Mouse (Mus musculus) lung, embryonic 14.5 days (tissue): Measurements from ENCODE around the gene Dcaf8. TPM values are rescaled to one million over a fixed set of nuclear protein-coding genes. Genes with fewer than 3 reads are reported as not detected.

Experiments
- ATAC-seq: fragments of 200-750 bp; cut with Nextera tagmentation; 2 replicates; pipeline ENCODE4 v1.8.0; 2017; ENCODE audit warnings: mild to moderate bottlenecking, moderate TSS enrichment, moderate library complexity; ENCODE audit not compliant: insufficient read depth
- DNase-seq: peaks from one replicate; pipeline ENCODE4 v3.0.0-alpha.2; 2015
- H3K27ac ChIP-seq: fragments of 300-500 bp; sonication (generic); 2 replicates; pipeline ENCODE4 v1.5.1; 2014; ENCODE audit warnings: low read depth, mild to moderate bottlenecking, moderate library complexity
- H3K27me3 ChIP-seq: fragments of 300-500 bp; sonication (generic); 2 replicates; pipeline ENCODE4 v1.6.1; 2014; ENCODE audit warnings: low read length, control low read depth; ENCODE audit not compliant: insufficient read depth
- H3K36me3 ChIP-seq: fragments of 300-500 bp; sonication (generic); 2 replicates; pipeline ENCODE4 v1.6.1; 2014; ENCODE audit warnings: control low read depth; ENCODE audit not compliant: insufficient read depth
- H3K4me1 ChIP-seq: fragments of 300-500 bp; sonication (generic); 2 replicates; pipeline ENCODE4 v1.6.1; 2014; ENCODE audit warnings: antibody characterized with exemption, control low read depth; ENCODE audit not compliant: insufficient read depth
- H3K4me2 ChIP-seq: fragments of 300-500 bp; sonication (generic); 2 replicates; pipeline ENCODE4 v1.6.1; 2014; ENCODE audit warnings: mild to moderate bottlenecking
- H3K4me3 ChIP-seq: fragments of 300-500 bp; sonication (generic); 2 replicates; pipeline ENCODE4 v1.5.1; 2014; ENCODE audit warnings: low read depth, low read length
- H3K9ac ChIP-seq: fragments of 300-500 bp; sonication (generic); 2 replicates; pipeline ENCODE4 v1.6.1; 2014
- H3K9me3 ChIP-seq: fragments of 300-500 bp; sonication (generic); 2 replicates; pipeline ENCODE4 v1.6.1; 2016; ENCODE audit warnings: low read depth, low read length, control low read depth
- CTCF ChIP-seq: IDR thresholded peaks from 2 replicates; pipeline ENCODE4 v1.5.1; 2016; ENCODE audit warnings: antibody characterized with exemption, low read depth
- WGBS: fragments of 180-500 bp; shearing (Covaris S2); extraction: QIAGEN DNeasy Blood & Tissue Kit; methylation state at CpG from one replicate; pipeline ENCODE4 v1.1.7; 2014; 5-methylcytosine and 5-hydroxymethylcytosine counted together
- polyA plus RNA-seq: library from polyadenylated mRNA; unstranded; fragments of >200 nt; fragmentation: Nextera tagmentation; extraction: Ambion mirVana; gene quantifications from 2 replicates; pipeline ENCODE4 v1.2.1, GENCODE M21; 2014

Gene Dcaf8
- polyA plus RNA-seq, 1 experiment from 2014 or later, result 111 TPM

GRCm38 (mm10) chr1:172119720-172120119 is 28.2 kb upstream of the Dcaf8 start:
- Histone ChIP-seq H3K27me3 (no peaks in the 10 kb centered on the region), H3K36me3 (peaks cover 87% of the 10 kb centered on the region), H3K9me3 (no peaks in the 10 kb centered on the region), H3K9ac (no peak overlapping the region), H3K27ac (no peak overlapping the region), H3K4me2 (no peak overlapping the region), H3K4me1 (no peaks in the 10 kb centered on the region), H3K4me3 (no peak overlapping the region)
- ATAC-seq (peak; percentile 44; the same call in 1 of the 2 replicates), DNase-seq (peak; percentile 87)
- 47% methylated on average over 3 of the region's 3 CpGs for WGBS
- peak; percentile 82 for TF ChIP-seq CTCF

GRCm38 (mm10) chr1:172122671-172123070 is 25.2 kb upstream of the Dcaf8 start:
- peaks cover 3% of the 10 kb centered on the region; the same call in 1 of the 2 replicates for H3K4me1 ChIP-seq
- no peaks in the 10 kb centered on the region for H3K9me3 ChIP-seq
- WGBS, result 80% methylated on average over 2 of the region's 2 CpGs
- H3K27me3 ChIP-seq, result no peaks in the 10 kb centered on the region
- ATAC-seq (no peak), DNase-seq (no peak)
- H3K36me3 ChIP-seq, result peaks cover 57% of the 10 kb centered on the region
- H3K27ac ChIP-seq, result no peak overlapping the region
- no peak overlapping the region for H3K4me3 ChIP-seq
- no peak overlapping the region for H3K4me2 ChIP-seq
- TF ChIP-seq CTCF, result no peak
- H3K9ac ChIP-seq, result no peak overlapping the region

GRCm38 (mm10) chr1:172124572-172124971 is 23.3 kb upstream of the Dcaf8 start:
- H3K4me3 ChIP-seq, result no peak overlapping the region
- TF ChIP-seq CTCF, result no peak
- ATAC-seq (no peak), DNase-seq (no peak)
- no peak overlapping the region for H3K9ac ChIP-seq
- H3K27ac ChIP-seq, result no peak overlapping the region
- 76% methylated on average over 6 of the region's 6 CpGs for WGBS
- H3K36me3 ChIP-seq, result peaks cover 48% of the 10 kb centered on the region
- peaks cover 4% of the 10 kb centered on the region; the same call in 1 of the 2 replicates for H3K4me1 ChIP-seq
- H3K27me3 ChIP-seq, result no peaks in the 10 kb centered on the region
- no peak overlapping the region for H3K4me2 ChIP-seq
- no peaks in the 10 kb centered on the region for H3K9me3 ChIP-seq

DNA sequence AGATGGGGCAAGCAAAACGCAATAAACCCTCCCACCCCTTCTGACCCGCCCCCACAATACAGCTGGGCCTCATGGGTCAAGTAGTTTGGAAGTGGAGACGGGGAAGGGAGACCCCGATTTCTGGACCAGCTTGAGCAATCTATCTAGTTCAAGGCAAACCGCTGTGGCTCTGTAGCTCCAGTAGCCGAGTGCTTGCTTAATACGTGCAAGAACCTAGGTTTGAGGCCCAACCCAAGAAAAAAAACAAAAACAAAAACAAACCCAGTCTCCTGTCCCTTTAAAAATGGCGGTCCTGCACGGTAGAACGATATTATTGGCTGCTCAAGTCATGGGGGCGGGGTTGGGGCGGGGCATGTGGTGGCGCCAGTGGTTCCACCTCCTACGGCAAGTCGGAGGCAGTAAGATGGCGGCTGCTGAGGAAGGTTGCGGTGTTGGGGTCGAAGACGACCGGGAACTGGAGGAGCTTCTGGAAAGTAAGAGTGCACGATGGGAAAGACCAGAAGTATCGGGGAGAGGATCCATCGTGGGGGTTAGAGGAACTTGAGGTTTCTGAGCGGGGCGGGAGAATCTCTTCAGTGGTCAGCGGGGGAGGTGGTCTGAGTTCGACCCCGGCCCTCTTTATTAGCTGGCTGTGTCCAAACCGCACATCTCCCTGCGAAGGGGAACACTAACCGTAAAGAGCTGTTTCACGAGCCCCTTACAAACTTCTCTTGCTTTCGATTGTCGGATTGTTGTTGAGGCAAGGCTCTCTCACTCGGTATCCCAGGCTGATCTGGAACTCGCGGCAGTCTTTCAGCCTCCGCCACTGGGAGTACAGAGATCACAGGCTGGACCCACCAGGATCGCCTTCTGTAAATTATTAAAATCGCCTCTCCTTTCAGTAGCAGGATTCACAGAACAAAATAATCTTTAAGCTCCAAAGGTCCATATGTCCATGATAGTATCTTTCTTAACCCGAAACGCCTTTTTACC is 21.2 kb upstream of the Dcaf8 start, which contains the start of gene Pex19:
Gene Pex19, plus strand, starts transcription at position 380 of the 972 bp plus-strand sequence.
- peaks cover 46% of the 10 kb centered on the region for H3K36me3 ChIP-seq
- H3K4me1 ChIP-seq, result peaks cover 4% of the 10 kb centered on the region; the same call in 1 of the 2 replicates
- no peaks in the 10 kb centered on the region for H3K9me3 ChIP-seq
- H3K27ac ChIP-seq, result peak within 1 kb of the TSS; percentile 50; the same call in 1 of the 2 replicates
- WGBS, result under 1% methylated on average over 42 of the region's 42 CpGs
- peak within 1 kb of the TSS; percentile 75 for H3K4me2 ChIP-seq
- H3K4me3 ChIP-seq, result peak within 1 kb of the TSS; percentile 86
- peak; percentile 93 for DNase-seq
- peak; percentile 98 for ATAC-seq
- peak within 1 kb of the TSS; percentile 88 for H3K9ac ChIP-seq
- no peaks in the 10 kb centered on the region for H3K27me3 ChIP-seq
- no peak for TF ChIP-seq CTCF

DNA sequence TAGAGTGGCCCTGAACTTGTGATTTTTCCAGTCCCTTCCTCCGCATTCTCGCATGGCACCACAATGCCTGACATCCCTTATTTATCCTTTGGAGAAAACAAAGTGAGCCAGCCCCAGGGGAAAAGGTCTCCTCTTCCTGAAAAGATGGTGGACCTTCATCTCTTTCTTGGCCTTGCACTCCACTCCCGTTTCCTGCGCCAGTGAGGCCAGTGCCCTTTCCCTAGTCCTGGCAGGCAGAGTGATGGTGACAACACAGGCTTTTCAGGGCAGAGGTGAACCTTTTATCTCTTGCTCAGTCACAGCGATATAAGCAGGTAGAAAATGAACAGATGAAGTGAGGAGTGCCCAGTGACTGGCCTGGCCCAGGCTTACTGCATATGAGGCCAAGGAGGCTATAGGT is 20.4 kb upstream of the Dcaf8 start:
- peaks cover 4% of the 10 kb centered on the region; the same call in 1 of the 2 replicates for H3K4me1 ChIP-seq
- peak overlapping the region; percentile 88 for H3K9ac ChIP-seq
- H3K27ac ChIP-seq, result no peak overlapping the region
- 23% methylated on average over 5 of the region's 5 CpGs for WGBS
- H3K9me3 ChIP-seq, result no peaks in the 10 kb centered on the region
- no peaks in the 10 kb centered on the region for H3K27me3 ChIP-seq
- H3K4me2 ChIP-seq, result peak overlapping the region; percentile 75
- H3K4me3 ChIP-seq, result peak overlapping the region; percentile 86
- no peak for TF ChIP-seq CTCF
- DNase-seq (no peak), ATAC-seq (no peak)
- peaks cover 46% of the 10 kb centered on the region for H3K36me3 ChIP-seq

GRCm38 (mm10) chr1:172128563-172128962 is 19.3 kb upstream of the Dcaf8 start:
- TF ChIP-seq CTCF, result no peak
- Histone ChIP-seq H3K36me3 (peaks cover 45% of the 10 kb centered on the region), H3K4me2 (no peak overlapping the region), H3K9me3 (no peaks in the 10 kb centered on the region), H3K27me3 (no peaks in the 10 kb centered on the region), H3K27ac (no peak overlapping the region), H3K4me3 (no peak overlapping the region), H3K4me1 (peaks cover 4% of the 10 kb centered on the region; the same call in 1 of the 2 replicates), H3K9ac (no peak overlapping the region)
- DNase-seq (no peak), ATAC-seq (no peak)
- WGBS, result 93% methylated on average over 15 of the region's 15 CpGs

GRCm38 (mm10) chr1:172129108-172129507 is 18.8 kb upstream of the Dcaf8 start:
- peaks cover 4% of the 10 kb centered on the region; the same call in 1 of the 2 replicates for H3K4me1 ChIP-seq
- H3K4me3 ChIP-seq, result no peak overlapping the region
- peak; percentile 47 for DNase-seq
- ATAC-seq, result no peak
- WGBS, result 52% methylated on average over 2 of the region's 2 CpGs
- peak; percentile 40 for TF ChIP-seq CTCF
- H3K27me3 ChIP-seq, result no peaks in the 10 kb centered on the region
- H3K9me3 ChIP-seq, result no peaks in the 10 kb centered on the region
- H3K27ac ChIP-seq, result no peak overlapping the region
- no peak overlapping the region for H3K4me2 ChIP-seq
- peaks cover 50% of the 10 kb centered on the region for H3K36me3 ChIP-seq
- no peak overlapping the region for H3K9ac ChIP-seq
